ENCODE assay signal across 29 mouse cellular contexts in the genomic region with DNA sequence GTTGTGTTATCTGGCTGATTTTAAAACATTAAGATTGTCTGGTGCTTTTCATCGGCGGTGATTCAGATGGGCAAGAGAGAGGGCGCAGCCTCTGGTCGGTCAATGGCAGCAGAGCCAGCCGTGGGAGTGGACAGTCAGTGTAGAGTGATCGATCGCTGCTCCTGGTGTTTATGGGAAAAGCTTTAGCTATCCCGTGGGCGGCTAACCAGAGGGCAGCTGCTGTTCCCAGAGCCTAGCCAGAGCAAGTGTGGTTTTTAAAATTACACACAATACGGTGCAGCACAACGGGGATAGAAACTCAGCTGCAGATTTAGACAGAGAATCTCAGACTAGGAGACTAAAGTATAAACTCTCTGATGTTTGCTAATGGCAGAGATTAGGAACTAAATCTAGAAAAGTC.
"Had no signal": no experiment of that assay in that cellular context is flagged by ENCODE, and none has a peak within 500 bp of the region (broad histone marks: within the 10 kb centered on the region; RNA-seq: fewer than 3 reads in every experiment).

No protein-coding gene starts in this region.

- H3K4me1 ChIP-seq: embryonic facial prominence, embryonic 10.5 days; embryonic facial prominence, embryonic 12.5 days; embryonic facial prominence, embryonic 13.5 days; embryonic facial prominence, embryonic 15.5 days; forebrain, embryonic 10.5 days; forebrain, embryonic 12.5 days; forebrain, embryonic 13.5 days; forebrain, embryonic 15.5 days had no signal

- H3K36me3 ChIP-seq: embryonic facial prominence, embryonic 10.5 days; embryonic facial prominence, embryonic 12.5 days; embryonic facial prominence, embryonic 13.5 days; embryonic facial prominence, embryonic 15.5 days; forebrain, embryonic 10.5 days; forebrain, embryonic 12.5 days; forebrain, embryonic 15.5 days had no signal

- H3K27me3 ChIP-seq: embryonic facial prominence, embryonic 12.5 days; embryonic facial prominence, embryonic 13.5 days; embryonic facial prominence, embryonic 15.5 days; forebrain, embryonic 12.5 days; forebrain, embryonic 13.5 days; forebrain, embryonic 15.5 days had no signal

- H3K9ac ChIP-seq: embryonic facial prominence, embryonic 12.5 days; embryonic facial prominence, embryonic 13.5 days; embryonic facial prominence, embryonic 15.5 days; forebrain, embryonic 12.5 days; forebrain, embryonic 13.5 days; forebrain, embryonic 15.5 days; forebrain, postnatal 0 days had no signal

- DNase-seq: cerebellum, adult 2 months; cerebellum, adult 8-10 months; cerebellum, adult 9-10 months; cerebellum, adult 9-11 months; cerebellum, postnatal 10 days; cerebellum, postnatal 14 days; cerebellum, postnatal 25 days; cerebellum, postnatal 36 days; embryo, embryonic 11 days; forebrain, postnatal 0 days; gastrocnemius, adult 2 months; gastrocnemius, postnatal 10 days; gastrocnemius, postnatal 14 days; gastrocnemius, postnatal 25 days; gastrocnemius, postnatal 36 days; heart, adult 11 months; heart, adult 18-20 months; heart, adult 2 months had no signal

- H3K4me2 ChIP-seq: embryonic facial prominence, embryonic 12.5 days; embryonic facial prominence, embryonic 13.5 days; embryonic facial prominence, embryonic 15.5 days; forebrain, embryonic 12.5 days; forebrain, embryonic 13.5 days; forebrain, embryonic 15.5 days had no signal

- H3K27ac ChIP-seq: embryonic facial prominence, embryonic 10.5 days; embryonic facial prominence, embryonic 12.5 days; embryonic facial prominence, embryonic 13.5 days; embryonic facial prominence, embryonic 15.5 days; forebrain, embryonic 10.5 days; forebrain, embryonic 12.5 days; forebrain, embryonic 13.5 days; forebrain, embryonic 15.5 days; gastrocnemius, adult 2 months; heart, adult 2 months had no signal

- ATAC-seq: forebrain, embryonic 13.5 days; forebrain, embryonic 14.5 days; forebrain, embryonic 15.5 days; forebrain, embryonic 16.5 days; forebrain, postnatal 0 days had no signal

- H3K4me3 ChIP-seq: embryonic facial prominence, embryonic 10.5 days; embryonic facial prominence, embryonic 12.5 days; embryonic facial prominence, embryonic 13.5 days; embryonic facial prominence, embryonic 15.5 days; erythroblast, embryonic 14.5 days; forebrain, embryonic 10.5 days; forebrain, embryonic 12.5 days; forebrain, embryonic 13.5 days; forebrain, embryonic 15.5 days; gastrocnemius, adult 2 months; heart, adult 2 months had no signal

- H3K9me3 ChIP-seq: embryonic facial prominence, embryonic 10.5 days; embryonic facial prominence, embryonic 12.5 days; embryonic facial prominence, embryonic 13.5 days; embryonic facial prominence, embryonic 15.5 days; forebrain, embryonic 10.5 days; forebrain, embryonic 12.5 days; forebrain, embryonic 13.5 days; forebrain, embryonic 15.5 days had no signal
